Mouse (Mus musculus) liver, embryonic 12.5 days (tissue): ENCODE data around the gene Clec18a. TPM values are rescaled to one million over a fixed set of nuclear protein-coding genes. Genes with fewer than 3 reads are reported as not detected.

Source experiments
- ATAC-seq: fragments of 200-750 bp; cut with Nextera tagmentation; 2 replicates; pipeline ENCODE4 v1.8.0; 2017; ENCODE audit warnings: moderate number of reproducible peaks, mild to moderate bottlenecking, moderate library complexity
- H3K27ac ChIP-seq: fragments of 300-500 bp; sonication (generic); 2 replicates; pipeline ENCODE4 v1.5.1; 2016; ENCODE audit warnings: mild to moderate bottlenecking
- H3K27me3 ChIP-seq: fragments of 300-500 bp; sonication (generic); replicated peaks from 2 replicates; pipeline ENCODE4 v1.6.1; 2016; ENCODE audit warnings: mild to moderate bottlenecking, moderate library complexity
- H3K36me3 ChIP-seq: fragments of 300-500 bp; sonication (generic); 2 replicates; pipeline ENCODE4 v1.6.1; 2016; ENCODE audit warnings: mild to moderate bottlenecking, moderate library complexity
- H3K4me1 ChIP-seq: fragments of 300-500 bp; sonication (generic); 2 replicates; pipeline ENCODE4 v1.6.1; 2016
- H3K4me2 ChIP-seq: fragments of 300-500 bp; sonication (generic); 2 replicates; pipeline ENCODE4 v1.6.1; 2016; ENCODE audit warnings: mild to moderate bottlenecking, moderate library complexity
- H3K4me3 ChIP-seq: fragments of 300-500 bp; sonication (generic); 2 replicates; pipeline ENCODE4 v1.5.1; 2016; ENCODE audit warnings: mild to moderate bottlenecking, moderate library complexity
- H3K9ac ChIP-seq: fragments of 300-500 bp; sonication (generic); 2 replicates; pipeline ENCODE4 v1.6.1; 2016; ENCODE audit warnings: mild to moderate bottlenecking, moderate library complexity
- H3K9me3 ChIP-seq: fragments of 300-500 bp; sonication (generic); replicated peaks from 2 replicates; pipeline ENCODE4 v1.6.1; 2016; ENCODE audit warnings: mild to moderate bottlenecking, moderate library complexity
- WGBS: fragments of 180-500 bp; shearing (Covaris S2); methylation state at CpG from one replicate; pipeline ENCODE4 v1.1.7; 2016; ENCODE audit not compliant: insufficient replicate concordance; 5-methylcytosine and 5-hydroxymethylcytosine counted together
- polyA plus RNA-seq: library from polyadenylated mRNA; unstranded; fragments of >200 nt; fragmentation: Nextera tagmentation; extraction: Ambion mirVana; gene quantifications from 2 replicates; pipeline ENCODE4 v1.2.1, GENCODE M21; 2016

The Clec18a gene
- polyA plus RNA-seq, 1 experiment from 2014 or later = not detected

GRCm38 (mm10) chr8:111055031-111055634 lies 37.1 kb downstream of the Clec18a start:
- Histone ChIP-seq H3K9ac (no peak overlapping the region; the same call in 1 of the 2 replicates), H3K27me3 (no peaks in the 10 kb centered on the region), H3K4me3 (no peak overlapping the region), H3K9me3 (no peaks in the 10 kb centered on the region), H3K27ac (peak overlapping the region; percentile 74), H3K4me2 (peak overlapping the region; percentile 99; the same call in 1 of the 2 replicates), H3K4me1 (peaks cover 48% of the 10 kb centered on the region), H3K36me3 (peaks cover 69% of the 10 kb centered on the region)
- ATAC-seq = no peak
- WGBS = 91% methylated on average over 17 of the region's 17 CpGs

- Histone ChIP-seq H3K4me2 (no peak overlapping the region), H3K9me3 (no peaks in the 10 kb centered on the region), H3K27me3 (no peaks in the 10 kb centered on the region), H3K4me1 (peaks cover 39% of the 10 kb centered on the region), H3K27ac (no peak overlapping the region), H3K9ac (no peak overlapping the region), H3K4me3 (no peak overlapping the region), H3K36me3 (peaks cover 81% of the 10 kb centered on the region)
- 91% methylated on average over 12 of the region's 12 CpGs for WGBS
- no peak for ATAC-seq
Measured at GRCm38 (mm10) chr8:111053827-111054518, 38.3 kb downstream of the Clec18a start.

GRCm38 (mm10) chr8:111049106-111049505 lies 43.1 kb downstream of the Clec18a start:
- Histone ChIP-seq H3K9ac (no peak overlapping the region), H3K27ac (no peak overlapping the region), H3K36me3 (peaks cover 100% of the 10 kb centered on the region), H3K27me3 (no peaks in the 10 kb centered on the region), H3K9me3 (no peaks in the 10 kb centered on the region), H3K4me3 (no peak overlapping the region), H3K4me2 (no peak overlapping the region), H3K4me1 (no peaks in the 10 kb centered on the region; the same call in 1 of the 2 replicates)
- ATAC-seq = no peak
- WGBS = 90% methylated on average over 7 of the region's 7 CpGs

GRCm38 (mm10) chr8:111048694-111049093 lies 43.5 kb downstream of the Clec18a start:
- no peak overlapping the region for H3K4me2 ChIP-seq
- no peak for ATAC-seq
- peaks cover 100% of the 10 kb centered on the region for H3K36me3 ChIP-seq
- no peak overlapping the region for H3K9ac ChIP-seq
- H3K27ac ChIP-seq = no peak overlapping the region
- H3K9me3 ChIP-seq = no peaks in the 10 kb centered on the region
- no peaks in the 10 kb centered on the region for H3K27me3 ChIP-seq
- H3K4me3 ChIP-seq = no peak overlapping the region
- WGBS = 85% methylated on average over 2 of the region's 2 CpGs
- H3K4me1 ChIP-seq = no peaks in the 10 kb centered on the region

GRCm38 (mm10) chr8:111044003-111044734 lies 48.1 kb downstream of the Clec18a start:
- H3K4me3 ChIP-seq = no peak overlapping the region

GRCm38 (mm10) chr8:111042546-111042945 lies 49.7 kb downstream of the Clec18a start:
- no peak overlapping the region for H3K9ac ChIP-seq
- H3K27me3 ChIP-seq = no peaks in the 10 kb centered on the region
- 0 out of 2 replicates have a peak, but pooled peaks have one; percentile 30 for ATAC-seq
- no peak overlapping the region for H3K4me3 ChIP-seq
- H3K4me1 ChIP-seq = no peaks in the 10 kb centered on the region
- peaks cover 99% of the 10 kb centered on the region for H3K36me3 ChIP-seq
- no peak overlapping the region for H3K27ac ChIP-seq
- H3K9me3 ChIP-seq = no peaks in the 10 kb centered on the region
- WGBS = 91% methylated on average over 19 of the region's 19 CpGs
- no peak overlapping the region for H3K4me2 ChIP-seq

More at GRCm38 (mm10) chr8:111044003-111044734, 48.1 kb downstream of the Clec18a start:
- Histone ChIP-seq H3K4me1 (no peaks in the 10 kb centered on the region), H3K36me3 (peaks cover 99% of the 10 kb centered on the region), H3K27ac (no peak overlapping the region), H3K9ac (no peak overlapping the region), H3K27me3 (no peaks in the 10 kb centered on the region), H3K9me3 (no peaks in the 10 kb centered on the region), H3K4me2 (no peak overlapping the region)
- 38% methylated on average over 2 of the region's 2 CpGs for WGBS
- no peak for ATAC-seq

GRCm38 (mm10) chr8:111036591-111036990 lies 55.6 kb downstream of the Clec18a start:
- Histone ChIP-seq H3K9ac (no peak overlapping the region), H3K27me3 (peaks cover 5% of the 10 kb centered on the region; the same call in 1 of the 2 replicates), H3K4me2 (0 out of 2 replicates have a peak overlapping the region, but pooled peaks have one; percentile 79), H3K27ac (no peak overlapping the region), H3K4me1 (peaks cover 28% of the 10 kb centered on the region), H3K4me3 (no peak overlapping the region), H3K36me3 (peaks cover 62% of the 10 kb centered on the region), H3K9me3 (no peaks in the 10 kb centered on the region)
- 93% methylated on average over 15 of the region's 15 CpGs for WGBS
- no peak for ATAC-seq

- peaks cover 37% of the 10 kb centered on the region for H3K4me1 ChIP-seq
- peaks cover 39% of the 10 kb centered on the region for H3K36me3 ChIP-seq
- peak overlapping the region; percentile 95 for H3K9ac ChIP-seq
- peak; percentile 42 for ATAC-seq
- WGBS = 9% methylated on average over 12 of the region's 12 CpGs
- H3K9me3 ChIP-seq = no peaks in the 10 kb centered on the region
- peaks cover 7% of the 10 kb centered on the region; the same call in 1 of the 2 replicates for H3K27me3 ChIP-seq
- H3K4me2 ChIP-seq = peak overlapping the region; percentile 79
- H3K4me3 ChIP-seq = peak overlapping the region; percentile 86
- H3K27ac ChIP-seq = peak overlapping the region; percentile 91
Measured at GRCm38 (mm10) chr8:111034276-111034675, 58.0 kb downstream of the Clec18a start.

- WGBS = 5% methylated on average over 37 of the region's 37 CpGs
- peak overlapping the region; percentile 95 for H3K9ac ChIP-seq
- peaks cover 7% of the 10 kb centered on the region; the same call in 1 of the 2 replicates for H3K27me3 ChIP-seq
- H3K27ac ChIP-seq = peak overlapping the region; percentile 91
- H3K4me3 ChIP-seq = peak overlapping the region; percentile 86
- H3K4me1 ChIP-seq = peaks cover 39% of the 10 kb centered on the region
- peaks cover 33% of the 10 kb centered on the region for H3K36me3 ChIP-seq
- ATAC-seq = peak; percentile 95
- no peaks in the 10 kb centered on the region for H3K9me3 ChIP-seq
- H3K4me2 ChIP-seq = peak overlapping the region; percentile 79
Measured at GRCm38 (mm10) chr8:111033482-111034215, 58.6 kb downstream of the Clec18a start.

- ATAC-seq = no peak
- Histone ChIP-seq H3K9me3 (no peaks in the 10 kb centered on the region), H3K27ac (peak within 1 kb of the TSS; percentile 91), H3K4me2 (peak within 1 kb of the TSS; percentile 79), H3K9ac (peak within 1 kb of the TSS; percentile 95), H3K4me1 (peaks cover 45% of the 10 kb centered on the region), H3K27me3 (peaks cover 7% of the 10 kb centered on the region; the same call in 1 of the 2 replicates), H3K36me3 (peaks cover 26% of the 10 kb centered on the region), H3K4me3 (peak within 1 kb of the TSS; percentile 86)
- WGBS = 86% methylated on average over 7 of the region's 7 CpGs
Measured at GRCm38 (mm10) chr8:111032916-111033315, 59.3 kb downstream of the Clec18a start, which contains the start of gene Aars. Gene Aars (plus strand): TSS chr8:111033144.

GRCm38 (mm10) chr8:111031572-111031971 lies 60.7 kb downstream of the Clec18a start, which contains the start of gene Ddx19b:
Gene Ddx19b (minus strand): TSS chr8:111031751.
- Histone ChIP-seq H3K27me3 (peaks cover 7% of the 10 kb centered on the region; the same call in 1 of the 2 replicates), H3K4me2 (no peak within 1 kb of the TSS), H3K9ac (no peak within 1 kb of the TSS), H3K27ac (no peak within 1 kb of the TSS), H3K36me3 (peaks cover 12% of the 10 kb centered on the region), H3K9me3 (no peaks in the 10 kb centered on the region), H3K4me3 (no peak within 1 kb of the TSS), H3K4me1 (peaks cover 53% of the 10 kb centered on the region)
- no peak for ATAC-seq
- 88% methylated on average over 19 of the region's 19 CpGs for WGBS
